Mouse (Mus musculus) embryonic fibroblast, embryonic 13.5 days (primary cell): Measurements from ENCODE around the gene Lyrm9. TPM values are rescaled to one million over a fixed set of nuclear protein-coding genes. Genes with fewer than 3 reads are reported as not detected.
A peak's percentile ranks its signal among the peaks of the same experiment; 100 is the strongest.

Source experiments
- H3K27ac ChIP-seq: 2 replicates; pipeline ENCODE4 v1.5.1; 2012; ENCODE audit warnings: low read length, control low read depth, inconsistent platforms; ENCODE audit not compliant: insufficient read depth
- H3K4me1 ChIP-seq: 2 replicates; pipeline ENCODE4 v1.6.1; 2011; ENCODE audit warnings: low read length; ENCODE audit not compliant: control insufficient read depth, insufficient read depth
- H3K4me3 ChIP-seq: 2 replicates; pipeline ENCODE4 v1.5.1; 2011; ENCODE audit warnings: mild to moderate bottlenecking, control low read depth, low read length; ENCODE audit not compliant: insufficient read depth
- CTCF ChIP-seq: IDR thresholded peaks from 2 replicates; pipeline ENCODE4 v1.5.1; 2011; ENCODE audit warnings: mild to moderate bottlenecking, control low read depth, low read length, moderate library complexity, borderline replicate concordance; ENCODE audit not compliant: insufficient read depth
- POLR2A ChIP-seq: IDR thresholded peaks from 2 replicates; pipeline ENCODE4 v1.6.1; 2011; ENCODE audit warnings: low read depth, mild to moderate bottlenecking, control low read depth, low read length, moderate library complexity
- polyA plus RNA-seq: library from polyadenylated mRNA; stranded (reverse); fragments of >200 nt; gene quantifications from 2 replicates; pipeline ENCODE4 v1.2.4, GENCODE M21; 2011; ENCODE audit warnings: low read depth; ENCODE audit not compliant: missing spikeins, insufficient read length

The Lyrm9 gene
- polyA plus RNA-seq, 1 experiment: 3.8 TPM

GRCm38 (mm10) chr11:78849859-78850258 lies 23.5 kb downstream of the Lyrm9 start:
- H3K4me3 ChIP-seq: no peak overlapping the region
- H3K27ac ChIP-seq: no peak overlapping the region
- no peak for TF ChIP-seq POLR2A
- no peak for TF ChIP-seq CTCF
- H3K4me1 ChIP-seq: no peaks in the 10 kb centered on the region

GRCm38 (mm10) chr11:78851216-78851870 lies 25.0 kb downstream of the Lyrm9 start:
- H3K27ac ChIP-seq: no peak overlapping the region
- TF ChIP-seq POLR2A: no peak

GRCm38 (mm10) chr11:78851871-78852265 lies 25.5 kb downstream of the Lyrm9 start:
- Histone ChIP-seq H3K4me1 (no peaks in the 10 kb centered on the region), H3K27ac (no peak overlapping the region), H3K4me3 (no peak overlapping the region)
- TF ChIP-seq POLR2A (no peak), CTCF (no peak)

More at GRCm38 (mm10) chr11:78851216-78851870, 25.0 kb downstream of the Lyrm9 start:
- Histone ChIP-seq H3K4me3 (no peak overlapping the region), H3K4me1 (no peaks in the 10 kb centered on the region)

- TF ChIP-seq CTCF (no peak), POLR2A (no peak)
- no peak overlapping the region for H3K4me3 ChIP-seq
- no peak overlapping the region for H3K27ac ChIP-seq
- H3K4me1 ChIP-seq: no peaks in the 10 kb centered on the region
Observed at GRCm38 (mm10) chr11:78852529-78852928, 26.1 kb downstream of the Lyrm9 start.

GRCm38 (mm10) chr11:78856310-78856709 lies 29.9 kb downstream of the Lyrm9 start:
- Histone ChIP-seq H3K4me1 (no peaks in the 10 kb centered on the region), H3K4me3 (no peak overlapping the region), H3K27ac (no peak overlapping the region)
- peak; percentile 92 for TF ChIP-seq CTCF
- no peak for TF ChIP-seq POLR2A

- no peak overlapping the region for H3K4me3 ChIP-seq
- no peaks in the 10 kb centered on the region for H3K4me1 ChIP-seq
- TF ChIP-seq CTCF: no peak
- no peak for TF ChIP-seq POLR2A
- no peak overlapping the region for H3K27ac ChIP-seq
Observed at GRCm38 (mm10) chr11:78857611-78858010, 31.2 kb downstream of the Lyrm9 start.

GRCm38 (mm10) chr11:78863898-78864297 lies 37.5 kb downstream of the Lyrm9 start:
- Histone ChIP-seq H3K4me1 (peaks cover 2% of the 10 kb centered on the region; the same call in 1 of the 2 replicates), H3K27ac (no peak overlapping the region), H3K4me3 (no peak overlapping the region)
- no peak for TF ChIP-seq CTCF
- no peak for TF ChIP-seq POLR2A

GRCm38 (mm10) chr11:78864567-78865278 lies 38.3 kb downstream of the Lyrm9 start:
- H3K4me3 ChIP-seq: no peak overlapping the region
- H3K4me1 ChIP-seq: peaks cover 2% of the 10 kb centered on the region; the same call in 1 of the 2 replicates
- TF ChIP-seq POLR2A (no peak), CTCF (no peak)
- H3K27ac ChIP-seq: no peak overlapping the region

- peaks cover 2% of the 10 kb centered on the region; the same call in 1 of the 2 replicates for H3K4me1 ChIP-seq
- no peak for TF ChIP-seq CTCF
- no peak for TF ChIP-seq POLR2A
- no peak overlapping the region for H3K27ac ChIP-seq
Observed at GRCm38 (mm10) chr11:78865314-78865713, 38.9 kb downstream of the Lyrm9 start.

GRCm38 (mm10) chr11:78866486-78866885 lies 40.1 kb downstream of the Lyrm9 start:
- no peak overlapping the region for H3K27ac ChIP-seq
- H3K4me3 ChIP-seq: no peak overlapping the region
- TF ChIP-seq POLR2A: no peak
- TF ChIP-seq CTCF: no peak
- peaks cover 2% of the 10 kb centered on the region; the same call in 1 of the 2 replicates for H3K4me1 ChIP-seq

More at GRCm38 (mm10) chr11:78865314-78865713, 38.9 kb downstream of the Lyrm9 start:
- H3K4me3 ChIP-seq: no peak overlapping the region
